Mouse (Mus musculus): ENCODE results near the gene Cend1. TPM values are rescaled to one million over a fixed set of nuclear protein-coding genes. Genes with fewer than 3 reads are reported as not detected.

Cend1 gene
- polyA plus RNA-seq, 1 experiment from 2014 or later, result 46.9 TPM

GRCm38 (mm10) chr7:141391625-141392551 is 37.4 kb downstream of the Cend1 start, which contains the start of gene Taldo1:
TSS of gene Taldo1 (plus strand) at chr7:141392199.
- Histone ChIP-seq H3K4me2 (replicated peaks) (peak within 1 kb of the TSS; percentile 95), H3K4me3 (replicated peaks; ENCODE audit: low read length) (peak within 1 kb of the TSS; percentile 55), H3K36me3 (replicated peaks; ENCODE audit: control insufficient read depth, insufficient read depth) (peaks cover 14% of the 10 kb centered on the region), H3K27me3 (ENCODE audit: control insufficient read depth, insufficient read depth, low read length) (no peaks in the 10 kb centered on the region), H3K9ac (peak within 1 kb of the TSS; percentile 87), H3K4me1 (replicated peaks; ENCODE audit: control insufficient read depth, insufficient read depth, low read length) (peaks cover 12% of the 10 kb centered on the region), H3K9me3 (ENCODE audit: control insufficient read depth, low read length) (no peaks in the 10 kb centered on the region), H3K27ac (peak within 1 kb of the TSS; percentile 73)
- ATAC-seq (ENCODE audit: low FRiP score) (peak; percentile 94), DNase-seq (ENCODE audit: low spot score) (peak; percentile 93)
- under 1% methylated on average over 57 of the region's 57 CpGs for WGBS

- peaks cover 12% of the 10 kb centered on the region for H3K4me1 ChIP-seq (replicated peaks; ENCODE audit: control insufficient read depth, insufficient read depth, low read length)
- H3K4me3 ChIP-seq (replicated peaks; ENCODE audit: low read length), result no peak overlapping the region
These were observed 38.7 kb downstream of the Cend1 start for GRCm38 (mm10) chr7:141390326-141391259.

GRCm38 (mm10) chr7:141388487-141389109 is 40.7 kb downstream of the Cend1 start:
- H3K27me3 ChIP-seq (ENCODE audit: control insufficient read depth, insufficient read depth, low read length), result no peaks in the 10 kb centered on the region
- H3K4me1 ChIP-seq (replicated peaks; ENCODE audit: control insufficient read depth, insufficient read depth, low read length), result peaks cover 12% of the 10 kb centered on the region
- no peaks in the 10 kb centered on the region for H3K36me3 ChIP-seq (replicated peaks; ENCODE audit: control insufficient read depth, insufficient read depth)
- no peak overlapping the region for H3K4me3 ChIP-seq (replicated peaks; ENCODE audit: low read length)
- ATAC-seq (ENCODE audit: low FRiP score) (no peak), DNase-seq (ENCODE audit: low spot score) (no peak)
- H3K9ac ChIP-seq, result no peak overlapping the region
- H3K4me2 ChIP-seq (replicated peaks), result no peak overlapping the region
- no peak overlapping the region for H3K27ac ChIP-seq
- WGBS, result 65% methylated on average over 3 of the region's 3 CpGs
- no peaks in the 10 kb centered on the region for H3K9me3 ChIP-seq (ENCODE audit: control insufficient read depth, low read length)

More at GRCm38 (mm10) chr7:141390326-141391259, 38.7 kb downstream of the Cend1 start:
- DNase-seq (ENCODE audit: low spot score) (no peak), ATAC-seq (ENCODE audit: low FRiP score) (no peak)
- Histone ChIP-seq H3K36me3 (replicated peaks; ENCODE audit: control insufficient read depth, insufficient read depth) (0 out of 2 replicates have a peak, but pooled peaks cover 3% of the 10 kb centered on the region), H3K27me3 (ENCODE audit: control insufficient read depth, insufficient read depth, low read length) (no peaks in the 10 kb centered on the region), H3K9ac (no peak overlapping the region; the same call in 1 of the 2 replicates), H3K9me3 (ENCODE audit: control insufficient read depth, low read length) (no peaks in the 10 kb centered on the region), H3K27ac (no peak overlapping the region), H3K4me2 (replicated peaks) (peak overlapping the region; percentile 95)
- WGBS, result 64% methylated on average over 9 of the region's 9 CpGs

GRCm38 (mm10) chr7:141387807-141388486 is 41.3 kb downstream of the Cend1 start:
- Histone ChIP-seq H3K4me1 (replicated peaks; ENCODE audit: control insufficient read depth, insufficient read depth, low read length) (peaks cover 9% of the 10 kb centered on the region), H3K9me3 (ENCODE audit: control insufficient read depth, low read length) (no peaks in the 10 kb centered on the region), H3K4me3 (replicated peaks; ENCODE audit: low read length) (no peak overlapping the region), H3K4me2 (replicated peaks) (no peak overlapping the region), H3K27me3 (ENCODE audit: control insufficient read depth, insufficient read depth, low read length) (no peaks in the 10 kb centered on the region), H3K36me3 (replicated peaks; ENCODE audit: control insufficient read depth, insufficient read depth) (no peaks in the 10 kb centered on the region), H3K9ac (no peak overlapping the region), H3K27ac (no peak overlapping the region)
- ATAC-seq (ENCODE audit: low FRiP score) (no peak), DNase-seq (ENCODE audit: low spot score) (no peak)
- WGBS, result 54% methylated on average over 2 of the region's 2 CpGs

GRCm38 (mm10) chr7:141381068-141381835 is 48.0 kb downstream of the Cend1 start:
- DNase-seq (ENCODE audit: low spot score), result no peak
- H3K27me3 ChIP-seq (ENCODE audit: control insufficient read depth, insufficient read depth, low read length), result no peaks in the 10 kb centered on the region
- no peak overlapping the region for H3K9ac ChIP-seq
- H3K4me3 ChIP-seq (replicated peaks; ENCODE audit: low read length), result no peak overlapping the region
- no peak for ATAC-seq (ENCODE audit: low FRiP score)
- H3K4me2 ChIP-seq (replicated peaks), result no peak overlapping the region
- no peaks in the 10 kb centered on the region for H3K36me3 ChIP-seq (replicated peaks; ENCODE audit: control insufficient read depth, insufficient read depth)
- no peaks in the 10 kb centered on the region for H3K4me1 ChIP-seq (replicated peaks; ENCODE audit: control insufficient read depth, insufficient read depth, low read length)
- no peak overlapping the region for H3K27ac ChIP-seq
- 83% methylated on average over 4 of the region's 4 CpGs for WGBS
- no peaks in the 10 kb centered on the region for H3K9me3 ChIP-seq (ENCODE audit: control insufficient read depth, low read length)

- H3K27ac ChIP-seq, result no peak overlapping the region
- WGBS, result 63% methylated on average over 4 of the region's 4 CpGs
- no peaks in the 10 kb centered on the region for H3K36me3 ChIP-seq (replicated peaks; ENCODE audit: control insufficient read depth, insufficient read depth)
- H3K9me3 ChIP-seq (ENCODE audit: control insufficient read depth, low read length), result no peaks in the 10 kb centered on the region
- no peaks in the 10 kb centered on the region for H3K4me1 ChIP-seq (replicated peaks; ENCODE audit: control insufficient read depth, insufficient read depth, low read length)
- H3K27me3 ChIP-seq (ENCODE audit: control insufficient read depth, insufficient read depth, low read length), result no peaks in the 10 kb centered on the region
- H3K4me3 ChIP-seq (replicated peaks; ENCODE audit: low read length), result no peak overlapping the region
- DNase-seq (ENCODE audit: low spot score) (no peak), ATAC-seq (ENCODE audit: low FRiP score) (no peak)
- no peak overlapping the region for H3K9ac ChIP-seq
- H3K4me2 ChIP-seq (replicated peaks), result no peak overlapping the region
These were observed 49.7 kb downstream of the Cend1 start for GRCm38 (mm10) chr7:141379584-141379983.
